Mouse (Mus musculus) layer of hippocampus, adult 9-11 months (tissue): ENCODE data around the gene Zc2hc1b.

ENCODE experiments used
- DNase-seq: peaks from one replicate; pipeline ENCODE4 v3.0.0; 2022

Gene Zc2hc1b

DNA sequence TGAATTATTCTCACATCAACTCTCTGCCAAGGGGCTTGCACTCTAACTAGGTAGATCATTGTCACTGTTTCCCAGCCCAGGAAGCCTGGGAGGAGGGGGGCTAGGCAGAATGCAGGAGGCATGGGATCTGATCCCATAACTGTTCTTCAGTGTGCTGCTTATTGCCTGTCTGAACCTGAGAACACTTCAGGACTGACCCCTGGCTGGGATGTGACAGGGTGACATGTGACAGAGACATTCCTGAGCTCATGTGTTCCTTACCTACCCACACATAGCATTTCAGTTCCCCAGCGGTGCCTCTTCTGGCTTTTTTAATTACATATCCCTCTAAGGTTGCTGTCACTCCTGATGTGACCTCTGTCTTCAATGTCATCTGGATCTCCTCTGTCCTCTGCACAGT is 68.0 kb downstream of the Zc2hc1b start:
- DNase-seq: no peak

DNA sequence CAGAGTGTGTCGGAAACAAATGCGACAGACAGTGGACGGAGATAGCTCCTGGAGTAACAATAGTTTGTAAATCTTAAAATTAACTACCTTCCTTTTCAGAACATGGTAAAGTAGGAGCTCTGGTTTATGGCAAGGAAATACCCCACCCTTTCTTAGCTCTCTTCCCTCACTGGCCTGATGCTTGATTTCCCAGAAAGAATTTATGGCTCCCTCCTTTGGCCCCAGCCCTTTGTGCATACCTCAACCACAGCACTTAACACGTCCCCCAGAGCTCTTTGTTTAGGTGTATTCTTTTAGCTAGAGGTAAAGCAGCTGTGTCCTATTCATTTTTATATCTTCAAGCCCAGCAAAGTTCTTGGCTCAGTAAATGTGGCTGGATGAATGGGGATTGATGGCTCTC is 69.0 kb downstream of the Zc2hc1b start:
- DNase-seq: no peak

DNA sequence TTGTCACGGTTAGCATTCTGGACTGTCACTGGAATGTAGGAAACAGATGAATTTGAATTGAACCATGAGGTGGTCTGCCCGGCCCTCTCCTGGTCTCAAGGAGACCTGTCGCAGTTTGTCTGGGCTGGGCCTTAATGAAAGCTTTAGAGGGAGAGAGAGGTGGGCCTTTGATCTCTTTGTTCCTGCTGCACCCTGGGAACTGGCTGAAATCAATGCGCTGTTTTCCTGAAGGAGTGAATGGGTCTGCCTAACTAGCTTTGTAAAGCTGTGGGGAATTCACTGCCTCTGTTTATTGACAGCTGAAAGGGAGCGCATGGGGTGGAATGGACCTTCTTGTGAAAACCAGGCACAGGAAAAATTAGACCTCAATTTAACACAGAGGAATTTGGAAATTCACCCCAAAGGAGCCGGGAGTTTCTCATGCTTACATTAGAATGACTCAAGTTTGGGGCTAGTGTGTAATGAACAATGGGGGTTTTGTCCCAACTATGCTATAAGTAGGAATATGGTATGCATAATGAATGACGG is 69.7 kb downstream of the Zc2hc1b start:
- no peak for DNase-seq

DNA sequence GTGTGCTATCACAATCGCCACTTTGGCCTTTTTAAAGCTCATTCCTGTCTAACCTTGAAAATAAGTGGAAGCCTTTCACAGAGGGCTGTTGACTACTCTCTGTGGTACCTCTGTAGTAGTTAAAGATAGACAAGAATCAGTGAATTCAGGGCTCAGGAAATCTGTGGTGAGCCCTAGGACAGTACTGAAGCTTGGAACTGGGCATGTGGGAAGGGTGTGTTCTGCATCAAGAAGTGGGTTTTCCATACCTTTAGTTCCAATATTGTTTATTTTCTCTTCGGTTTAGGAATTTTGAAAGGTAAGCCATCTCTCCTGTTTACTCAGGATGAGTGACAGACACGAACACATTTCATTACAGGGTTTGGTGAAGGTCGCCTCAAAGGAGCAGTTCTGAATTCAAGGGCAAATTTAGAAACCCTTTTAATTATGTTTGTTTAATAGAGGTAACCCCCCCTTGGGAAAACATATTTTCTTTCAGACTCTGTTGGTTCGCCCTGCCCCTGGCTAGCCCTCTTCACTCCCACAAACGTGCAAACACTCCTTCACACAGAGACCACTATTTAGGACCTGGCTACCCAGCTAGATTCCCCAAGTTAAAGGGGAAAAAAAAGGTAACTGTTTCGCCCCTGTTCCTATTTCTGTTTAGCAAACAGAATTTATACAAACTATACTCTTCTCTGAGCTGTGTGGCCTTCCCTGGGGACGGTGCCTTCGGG is 70.8 kb downstream of the Zc2hc1b start:
- DNase-seq: no peak

DNA sequence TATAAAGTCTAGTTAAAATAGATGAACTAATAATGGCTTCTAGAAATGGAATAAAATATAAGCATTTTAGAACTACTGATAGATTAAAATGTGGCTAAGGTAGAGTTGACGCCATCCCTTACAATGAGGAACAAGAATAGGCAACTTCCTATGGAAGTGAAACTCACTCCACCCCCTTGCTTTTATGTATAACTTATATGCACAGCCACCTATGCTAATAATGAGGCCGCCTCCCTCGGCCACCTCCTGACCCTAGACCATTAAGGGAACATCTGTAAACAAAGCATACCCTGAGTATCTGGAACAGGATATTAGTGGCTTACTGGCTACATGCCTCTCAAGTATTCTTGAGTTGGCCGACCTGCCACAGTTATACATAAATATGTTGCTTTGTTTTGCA is 74.0 kb downstream of the Zc2hc1b start:
- no peak for DNase-seq

DNA sequence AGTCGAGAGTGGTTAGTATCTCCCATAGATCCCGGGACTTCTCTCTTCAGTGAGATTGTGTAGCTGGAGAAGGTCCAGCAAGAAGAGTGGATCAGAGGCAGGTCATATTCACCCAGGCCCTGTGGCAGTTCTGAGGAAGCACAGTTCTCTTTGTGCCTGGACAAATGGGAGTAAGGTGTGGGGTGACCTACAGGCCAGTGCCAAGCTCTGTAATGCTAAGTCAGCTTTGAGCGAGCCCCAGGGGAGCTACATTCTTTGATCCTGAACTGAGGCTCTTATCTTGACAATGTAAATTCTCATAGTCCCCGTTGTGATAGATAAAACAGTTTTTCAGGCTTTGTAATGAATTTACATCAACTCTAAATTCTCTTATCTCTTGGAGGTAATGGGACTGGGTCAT is 75.5 kb downstream of the Zc2hc1b start:
- DNase-seq: no peak

DNA sequence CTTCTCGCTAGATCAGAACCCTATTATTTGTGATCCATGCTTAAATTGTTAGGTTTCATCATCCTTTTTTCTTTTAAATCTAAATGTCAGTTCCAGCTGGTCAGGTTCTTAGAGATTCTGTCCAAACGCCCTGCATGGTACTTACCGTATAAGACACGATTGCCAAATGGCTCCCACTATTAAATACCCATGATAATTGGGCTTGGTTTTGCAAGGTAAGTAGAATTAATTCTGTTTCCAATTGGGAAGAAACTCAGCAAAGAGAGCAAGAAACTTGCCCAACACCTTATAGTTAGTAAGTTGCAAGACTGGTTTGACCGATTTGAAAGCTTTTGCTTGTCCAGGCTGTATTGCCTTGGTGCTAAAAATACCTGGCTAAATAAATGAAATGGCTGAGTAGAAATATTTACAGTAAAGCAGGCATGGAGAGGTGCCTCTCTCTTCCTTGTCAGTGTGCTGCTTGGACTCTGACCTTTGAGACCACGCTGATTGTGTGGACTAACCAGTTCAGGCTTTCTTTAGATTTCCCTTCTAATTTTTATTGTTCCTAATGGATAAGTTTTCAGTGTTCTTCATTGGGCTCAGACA is 77.7 kb downstream of the Zc2hc1b start:
- DNase-seq: no peak
